Mouse (Mus musculus) embryo, embryonic 9.5 days (tissue): Measurements from ENCODE around the gene Usp25.

ENCODE experiments used
- DNase-seq: peaks from one replicate; pipeline ENCODE4 v3.0.0-alpha.2; 2017; ENCODE audit errors: extremely low spot score

The Usp25 gene

DNA sequence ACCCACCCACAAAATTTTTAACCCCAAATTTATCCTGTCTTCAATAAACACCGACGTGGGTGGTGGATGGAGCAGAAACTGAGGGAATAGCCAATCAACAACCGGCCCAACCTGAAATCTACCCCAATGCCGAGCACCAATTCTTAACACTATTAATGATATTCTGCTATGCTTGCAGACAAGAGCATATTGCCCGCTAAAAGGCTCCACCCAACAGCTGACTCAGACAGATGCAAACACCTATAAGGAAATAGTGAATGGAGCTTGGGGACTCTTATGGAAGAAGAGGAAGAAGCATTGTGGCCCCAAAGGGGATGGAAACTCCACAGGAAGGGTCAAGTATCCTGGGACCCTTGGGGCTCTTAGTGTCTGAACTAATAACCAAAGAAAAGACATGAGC lies 133.3 kb downstream of the Usp25 start:
- no peak for DNase-seq

DNA sequence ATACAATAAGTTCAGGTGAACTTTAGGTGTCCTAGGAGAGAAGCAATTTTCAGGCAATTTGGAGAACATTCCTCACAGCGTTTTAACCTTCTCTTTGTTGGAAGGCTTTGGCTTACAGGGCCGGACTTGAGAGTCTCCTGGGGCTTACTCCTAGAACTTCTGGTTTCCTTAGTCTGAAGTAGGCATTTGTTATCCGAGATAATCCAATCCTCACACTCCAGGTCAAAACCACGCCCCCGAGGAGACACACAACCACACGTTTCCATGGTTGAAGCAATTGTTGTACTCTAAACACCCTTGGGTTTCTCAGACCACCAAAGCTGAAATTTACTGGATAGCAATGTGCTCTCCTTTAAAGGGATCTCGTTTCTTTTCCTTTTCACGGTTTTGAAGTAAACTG lies 136.8 kb downstream of the Usp25 start:
- no peak for DNase-seq

DNA sequence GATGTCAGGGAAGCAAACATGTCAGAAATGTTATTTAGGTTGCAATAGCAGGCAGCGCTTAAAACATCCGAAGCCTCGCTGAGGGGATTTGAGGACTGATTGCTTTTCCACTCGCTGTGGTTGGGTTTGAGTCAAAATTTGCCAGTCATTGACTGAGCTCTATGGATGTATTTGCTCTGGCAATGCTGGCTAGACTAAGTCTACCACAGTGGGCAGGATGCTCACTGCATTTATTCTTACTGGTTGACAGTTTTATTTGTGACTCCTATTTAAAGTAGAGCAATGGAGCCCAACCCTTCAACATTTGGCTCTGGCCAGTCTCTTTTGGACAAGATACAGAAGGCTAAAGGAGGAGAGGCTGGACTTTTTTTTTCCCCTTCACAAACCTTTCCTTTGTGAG lies 137.4 kb downstream of the Usp25 start:
- DNase-seq, result no peak

DNA sequence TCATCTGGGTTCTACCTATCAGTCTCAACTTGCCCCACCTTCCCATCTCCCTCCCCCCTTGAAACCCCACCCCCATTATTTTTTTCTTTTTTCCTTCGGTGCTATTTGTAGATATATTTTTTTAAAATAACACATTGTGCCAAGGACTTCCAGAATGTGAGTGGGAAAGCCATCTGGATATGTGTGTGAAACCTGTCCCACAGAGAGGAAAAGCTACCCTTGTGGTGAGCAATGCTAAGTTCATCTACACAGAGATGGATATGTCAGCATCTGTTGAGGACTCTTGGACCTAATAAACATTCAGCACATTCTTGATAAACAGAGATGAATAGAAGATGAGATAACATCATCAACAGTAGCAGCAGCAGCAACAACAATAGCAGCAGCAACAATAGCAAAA lies 138.8 kb downstream of the Usp25 start:
- DNase-seq, result no peak

DNA sequence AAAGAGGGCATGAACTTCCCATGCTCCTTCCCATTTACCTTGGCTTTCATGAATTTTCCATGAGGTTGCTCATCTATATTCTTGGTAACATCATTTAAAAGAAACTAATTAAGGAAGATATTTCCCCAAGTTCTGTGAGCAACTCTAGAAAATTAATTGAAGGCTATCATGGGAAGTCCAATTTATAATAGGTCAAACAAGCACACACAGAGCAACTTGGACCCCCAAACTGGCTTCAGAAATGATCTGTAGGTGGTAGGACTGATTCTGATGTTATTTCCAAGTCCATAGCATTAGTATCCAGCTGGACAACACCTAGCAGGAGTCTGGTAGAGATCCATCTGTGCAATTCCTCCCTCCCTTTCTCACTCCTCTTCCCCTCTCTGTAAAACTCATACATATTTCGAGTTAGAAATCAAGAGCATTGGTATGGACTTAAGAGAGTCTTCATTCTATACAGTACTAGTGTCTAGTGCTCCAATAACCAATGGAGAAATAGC lies 139.8 kb downstream of the Usp25 start:
- no peak for DNase-seq

DNA sequence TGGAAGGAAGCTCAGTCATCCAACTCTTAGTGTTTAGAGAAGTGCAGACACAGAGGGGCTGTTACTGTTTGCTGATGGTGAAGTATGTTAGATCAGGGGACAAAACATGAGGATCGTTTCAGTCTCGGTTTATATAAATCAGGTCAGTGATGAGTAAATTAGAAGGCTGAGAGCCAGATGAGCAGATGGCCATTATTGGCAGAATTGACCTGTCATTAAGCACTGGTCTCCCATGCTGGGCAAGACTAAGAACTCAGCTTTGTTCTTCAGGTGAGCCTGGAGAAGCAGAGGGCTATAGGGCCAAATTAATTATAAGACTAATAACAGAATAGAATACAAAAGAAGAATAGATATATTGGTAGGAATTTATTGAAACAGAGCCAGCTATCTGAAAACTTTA lies 140.3 kb downstream of the Usp25 start:
- DNase-seq, result no peak

DNA sequence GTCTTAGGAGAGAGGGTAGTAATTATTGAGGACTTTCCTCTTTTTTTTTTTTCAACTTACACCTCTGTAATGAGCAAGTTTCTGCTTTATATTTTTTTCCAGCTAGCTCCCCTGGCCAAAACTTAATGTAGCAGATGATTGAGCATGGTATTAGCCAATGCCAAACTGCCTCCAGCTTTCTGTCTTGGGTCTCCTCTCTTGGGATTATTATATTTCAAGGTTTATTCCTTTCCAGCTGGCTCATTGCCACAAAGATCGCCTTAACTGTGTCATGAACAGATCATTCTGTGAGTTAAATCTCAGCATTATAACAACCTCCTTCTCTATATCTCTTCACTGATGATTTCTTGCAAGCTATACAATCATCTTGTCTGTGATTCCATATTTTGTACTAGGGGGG lies 141.3 kb downstream of the Usp25 start:
- DNase-seq, result no peak
